Mouse (Mus musculus): Measurements from ENCODE around the gene Olfr470. TPM values are rescaled to one million over a fixed set of nuclear protein-coding genes. Genes with fewer than 3 reads are reported as not detected.
A peak's percentile ranks its signal among the peaks of the same experiment; 100 is the strongest.
"Not testable (repeated sequence)": the region's sequence is repeated elsewhere in the genome, so short reads cannot be mapped to it uniquely, and the experiment has no call there.

Gene Olfr470
- total RNA-seq (2021): not detected

DNA sequence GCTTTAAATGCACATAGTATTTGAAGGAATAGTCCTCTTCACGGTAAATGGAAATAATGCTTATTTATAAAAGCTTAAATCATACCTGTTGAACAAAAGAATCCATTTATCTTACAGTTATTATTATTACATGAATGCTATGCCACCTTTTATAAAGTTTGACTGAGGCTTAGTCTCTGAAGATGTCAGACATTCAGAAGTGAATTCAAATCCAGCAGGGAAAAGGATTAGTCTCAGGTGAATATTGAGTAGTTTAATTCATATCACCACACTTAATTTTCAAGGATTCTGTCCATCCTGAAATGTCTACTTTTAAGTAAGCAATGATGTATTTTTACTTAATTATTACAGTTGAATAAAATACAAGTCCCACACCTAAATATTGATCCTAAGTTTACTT is at the start of gene Olfr470:
Gene Olfr470, minus strand, starts transcription at position 101 of the 400 bp plus-strand sequence.
- intact Hi-C loops (cut with DNase I); DNase-seq: not testable (repeated sequence)

DNA sequence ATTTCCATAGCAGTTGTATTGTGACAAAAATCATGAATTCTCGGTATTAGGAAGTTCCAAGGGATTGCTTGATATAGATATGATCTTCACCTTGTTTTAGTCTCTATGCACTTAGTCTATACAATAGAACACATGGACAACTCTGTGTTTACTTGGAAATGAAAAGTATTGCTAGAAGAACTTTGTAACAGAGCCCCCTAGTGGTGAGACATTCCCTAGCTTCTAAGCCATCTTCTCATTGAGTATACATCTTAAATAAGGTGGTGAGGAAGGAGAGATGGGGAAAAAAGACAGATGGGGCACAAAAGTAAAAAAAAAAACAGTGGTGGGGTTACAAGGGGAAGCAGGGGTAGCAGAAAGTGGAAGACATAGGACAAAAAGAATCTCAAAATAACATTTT is 5.6 kb downstream of the Olfr470 start:
- intact Hi-C loops (cut with DNase I): no loop called here
- DNase-seq: peak in 1 of 2 experiments; percentile 2

DNA sequence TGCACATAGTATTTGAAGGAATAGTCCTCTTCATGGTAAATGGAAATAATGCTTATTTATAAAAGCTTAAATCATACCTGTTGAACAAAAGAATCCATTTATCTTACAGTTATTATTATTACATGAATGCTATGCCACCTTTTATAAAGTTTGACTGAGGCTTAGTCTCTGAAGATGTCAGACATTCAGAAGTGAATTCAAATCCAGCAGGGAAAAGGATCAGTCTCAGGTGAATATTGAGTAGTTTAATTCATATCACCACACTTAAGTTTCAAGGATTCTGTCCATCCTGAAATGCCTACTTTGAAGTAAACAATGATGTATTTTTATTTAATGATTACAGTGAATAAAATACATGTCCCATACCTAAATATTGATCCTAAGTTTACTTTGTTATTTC is 21.8 kb downstream of the Olfr470 start, which contains the start of gene Olfr469:
Gene Olfr469, minus strand, starts transcription at position 101 of the 400 bp plus-strand sequence.
- intact Hi-C loops (cut with DNase I): not testable (repeated sequence)

DNA sequence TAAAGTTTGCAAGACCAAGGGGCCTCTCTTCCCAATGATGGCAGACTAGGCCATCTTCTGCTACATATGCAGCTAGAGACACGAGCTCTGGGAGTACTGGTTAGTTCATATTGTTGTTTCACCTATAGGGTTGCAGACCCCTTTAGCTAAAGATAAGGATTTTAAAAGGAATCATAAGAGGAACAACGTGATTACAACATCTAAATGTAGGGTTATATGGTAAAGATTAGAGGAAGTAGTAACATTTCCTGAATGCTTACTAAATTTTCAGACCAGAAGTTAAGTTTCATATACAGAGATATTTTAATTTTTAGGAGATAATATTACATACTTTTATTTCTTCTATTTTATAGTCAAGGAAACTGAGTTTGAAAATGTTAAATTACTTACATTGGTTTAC is 23.4 kb downstream of the Olfr470 start:
- DNase-seq; intact Hi-C loops (cut with DNase I): not testable (repeated sequence)

More for the DNA sequence above, 21.8 kb downstream of the Olfr470 start, which contains the start of gene Olfr469:
- DNase-seq: not testable (repeated sequence)

DNA sequence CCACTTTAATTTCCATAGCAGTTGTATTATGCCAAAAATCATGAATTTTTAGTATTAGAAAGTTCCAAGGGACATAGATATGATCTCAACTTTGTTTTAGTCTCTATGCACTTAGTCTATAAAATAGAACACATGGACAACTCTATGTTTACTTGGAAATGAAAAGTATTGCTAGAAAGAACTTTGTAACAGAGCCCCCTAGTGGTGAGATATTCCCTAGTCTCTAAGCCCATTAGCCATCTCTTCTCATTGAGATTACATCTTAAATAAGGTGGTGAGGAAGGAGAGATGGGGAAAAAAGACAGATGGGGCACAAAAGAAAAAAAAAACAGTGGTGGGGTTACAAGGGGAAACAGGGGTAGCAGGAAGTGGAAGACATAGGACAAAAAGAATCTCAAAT is 27.8 kb downstream of the Olfr470 start:
- DNase-seq: no peak
- intact Hi-C loops (cut with DNase I): no loop called here

DNA sequence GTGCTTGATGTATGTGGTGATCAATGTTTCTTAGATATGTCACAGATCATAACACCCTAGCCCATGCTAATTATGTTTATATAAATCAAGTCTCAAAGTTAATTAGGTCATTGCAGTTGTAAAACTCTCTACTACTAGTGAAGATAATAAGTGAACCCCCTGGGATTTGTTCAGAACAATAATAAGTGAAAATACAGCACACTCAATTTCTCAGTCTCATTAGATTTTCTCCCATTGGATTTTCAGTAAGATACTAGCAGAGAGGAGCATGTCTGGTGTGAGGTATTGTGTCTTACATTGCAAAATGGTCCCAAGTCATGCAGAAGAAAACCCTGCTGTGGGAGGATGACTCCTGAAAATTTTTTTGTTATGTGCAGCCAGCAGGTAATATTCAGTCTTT is 35.3 kb downstream of the Olfr470 start, which contains the start of gene Olfr467:
Gene Olfr467, plus strand, starts transcription at position 301 of the 400 bp plus-strand sequence.
- intact Hi-C loops (cut with DNase I): no loop called here
- no peak for DNase-seq

DNA sequence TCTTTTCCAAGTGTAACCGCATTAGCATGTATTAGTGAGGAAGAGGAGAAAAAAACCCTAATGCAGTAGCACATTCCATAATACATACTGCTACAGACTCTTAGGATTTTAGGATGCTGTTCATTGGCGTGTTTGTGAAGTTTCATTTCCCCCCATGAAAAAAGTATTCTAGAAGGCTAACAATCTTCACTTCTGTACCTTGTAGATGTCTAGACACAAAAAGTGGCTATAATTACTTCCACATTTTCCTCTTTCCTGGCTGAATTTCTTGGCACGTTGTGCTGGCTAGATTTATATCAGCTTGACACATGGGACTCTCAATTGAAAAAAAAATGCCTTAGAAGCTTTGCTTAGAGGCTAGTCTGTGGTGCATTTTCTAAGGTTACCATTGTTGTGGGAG is 45.2 kb downstream of the Olfr470 start:
- no peak for DNase-seq
- intact Hi-C loops (cut with DNase I): no loop called here

DNA sequence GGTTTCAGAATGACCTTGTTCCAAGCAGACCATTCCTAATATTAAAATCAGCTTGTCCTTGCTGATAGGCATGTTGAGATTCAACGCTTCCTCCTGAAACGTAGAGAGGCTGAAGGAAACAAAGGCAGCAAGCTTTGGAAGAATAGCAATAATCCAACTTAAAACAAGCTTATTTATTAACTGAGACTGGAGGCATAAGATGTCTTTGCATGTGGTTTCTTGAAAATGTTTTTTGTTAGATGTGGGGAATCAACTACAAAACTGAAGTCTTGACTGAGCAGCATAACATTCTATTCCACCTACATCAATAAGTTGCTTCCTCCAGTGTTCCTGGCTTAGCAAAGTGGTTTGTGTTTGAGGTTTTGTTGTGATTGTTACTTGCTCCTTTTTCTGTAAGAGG is 46.2 kb downstream of the Olfr470 start, which contains the start of gene Ovch2:
Gene Ovch2, minus strand, starts transcription at position 101 of the 400 bp plus-strand sequence.
- intact Hi-C loops (cut with DNase I): no loop called here
- no peak for DNase-seq

DNA sequence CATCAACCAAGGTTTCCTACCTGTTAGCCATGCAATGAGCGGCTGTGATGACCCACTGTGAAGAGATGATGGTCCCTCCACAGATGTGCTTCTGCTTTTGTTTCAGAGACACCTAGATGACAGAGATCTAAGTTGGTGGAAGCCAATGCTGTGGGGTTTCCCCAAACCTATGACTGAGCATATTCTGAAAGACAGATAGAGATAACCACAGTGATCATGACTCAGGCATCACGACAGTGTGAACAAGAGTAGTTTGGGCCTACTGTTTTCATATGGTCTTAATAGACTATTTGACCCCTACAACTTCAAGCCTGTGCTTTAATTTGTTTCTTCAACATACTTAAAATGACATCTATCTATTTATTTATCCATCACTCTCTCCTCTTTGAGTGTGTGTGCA is 50.8 kb downstream of the Olfr470 start:
- intact Hi-C loops (cut with DNase I): no loop called here
- no peak for DNase-seq

Other genes with a start within 250 kb of the Olfr470 start
- gene 5330417H12Rik, start 222.3 kb downstream of the Olfr470 start, total RNA-seq (2021): not detected
- not detected for gene Cyb5r2, start 89.5 kb downstream of the Olfr470 start, total RNA-seq (2021)
- not detected for gene Ovch2, start 46.3 kb downstream of the Olfr470 start, total RNA-seq (2021)
- gene Olfr467, start 35.2 kb downstream of the Olfr470 start, total RNA-seq (2021): not detected
- gene Olfr469, start 21.9 kb downstream of the Olfr470 start, total RNA-seq (2021): not detected
- not detected for gene Olfr472, start 50.4 kb upstream of the Olfr470 start, total RNA-seq (2021)
- gene Olfr473, start 83.0 kb upstream of the Olfr470 start, total RNA-seq (2021): not detected
- gene Olfr474, start 107.2 kb upstream of the Olfr470 start, total RNA-seq (2021): not detected
- not detected for gene Olfr476, start 117.3 kb upstream of the Olfr470 start, total RNA-seq (2021)
- not detected for gene Olfr477, start 139.2 kb upstream of the Olfr470 start, total RNA-seq (2021)
- gene Olfr478, start 186.5 kb upstream of the Olfr470 start, total RNA-seq (2021): not detected
- not detected for gene Olfr479, start 203.2 kb upstream of the Olfr470 start, total RNA-seq (2021)
- not detected for gene Olfr480, start 219.9 kb upstream of the Olfr470 start, total RNA-seq (2021)
- not detected for gene Olfr481, start 232.4 kb upstream of the Olfr470 start, total RNA-seq (2021)

Measured in heart, postnatal 10 days (tissue).